Mouse (Mus musculus): ENCODE results near the gene Ffar4.

DNA sequence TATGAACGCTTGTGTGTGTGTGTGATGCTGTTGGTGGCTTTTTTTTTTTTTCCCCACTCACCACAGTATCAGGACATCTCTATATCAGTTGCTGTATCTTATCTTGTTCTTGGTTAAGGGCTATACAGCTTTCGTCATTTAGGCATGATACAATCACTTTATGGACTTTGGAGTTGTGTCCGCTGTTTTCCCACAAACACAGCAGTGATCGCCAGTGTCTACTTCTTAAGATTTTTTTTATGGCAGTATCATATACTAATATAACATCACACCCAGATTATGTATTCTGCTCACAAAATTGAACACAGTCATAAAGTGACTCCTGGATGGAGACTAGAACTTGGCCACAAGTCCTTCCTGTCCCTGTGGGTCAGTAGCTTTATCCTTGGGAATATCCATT, 11.0 kb downstream of the Ffar4 start:
- TF ChIP-seq MYC (IDR thresholded peaks at IDR 0.05; ENCODE audit: low read depth, low read length) (no peak), POLR2A (IDR thresholded peaks at IDR 0.05; ENCODE audit: control insufficient read depth in 1 of 2, insufficient read depth in 1 of 2, low read depth in 1 of 2, low read length in 2 of 2, poor library complexity in 1 of 2) (no peak), KAT2A (conservative IDR thresholded peaks at IDR 0.05; ENCODE audit: low read depth, low read length) (no peak), CTCF (IDR thresholded peaks at IDR 0.05 in 2 of 3, conservative IDR thresholded peaks at IDR 0.05 in 1 of 3; ENCODE audit: control insufficient read depth in 1 of 3, insufficient read depth in 1 of 3, low read depth in 2 of 3, low read length in 3 of 3, poor library complexity in 1 of 3, severe bottlenecking in 1 of 3) (no peak), MAX (IDR thresholded peaks at IDR 0.05; ENCODE audit: low read length) (no peak), MXI1 (IDR thresholded peaks at IDR 0.05; ENCODE audit: low read depth, low read length) (no peak), EP300 (IDR thresholded peaks at IDR 0.05; ENCODE audit: low read depth in 1 of 2, low read length in 2 of 2) (no peak), RAD21 (IDR thresholded peaks at IDR 0.05; ENCODE audit: low read depth, low read length) (no peak), CHD2 (IDR thresholded peaks at IDR 0.05; ENCODE audit: low read length) (no peak), ZMIZ1 (IDR thresholded peaks at IDR 0.05; ENCODE audit: low read depth, low read length) (no peak), POLR2AphosphoS2 (IDR thresholded peaks at IDR 0.05; ENCODE audit: low read length) (no peak), USF2 (IDR thresholded peaks at IDR 0.05; ENCODE audit: borderline replicate concordance in 1 of 2, insufficient read depth in 1 of 2, low read depth in 1 of 2, low read length in 2 of 2) (no peak)
